Mouse (Mus musculus): ENCODE data around the gene Rasgef1b. TPM values are rescaled to one million over a fixed set of nuclear protein-coding genes. Genes with fewer than 3 reads are reported as not detected.
A peak's percentile ranks its signal among the peaks of the same experiment; 100 is the strongest.

Gene Rasgef1b
- polyA plus RNA-seq (2014; fragmentation: Nextera tagmentation; extraction: Ambion mirVana): 21.5 and 25.5 TPM in 2 replicates

GRCm38 (mm10) chr5:99728649-99729212, at the start of gene Rasgef1b:
Gene Rasgef1b, minus strand, starts transcription at chr5:99729065.
- peak within 1 kb of the TSS; percentile 54 for H3K4me3 ChIP-seq (ENCODE audit: low read depth, low read length)
- peak within 1 kb of the TSS; percentile 99 for H3K4me2 ChIP-seq (ENCODE audit: low read depth, low read length, severe bottlenecking)
- H3K36me3 ChIP-seq (ENCODE audit: control insufficient read depth, insufficient read depth, low read length): no peaks in the 10 kb centered on the region
- DNase-seq (ENCODE audit: low spot score) (peak; percentile 93), ATAC-seq (replicated peaks; ENCODE audit: low FRiP score) (peak; percentile 93)
- H3K27ac ChIP-seq (ENCODE audit: low read depth, low read length): no peak within 1 kb of the TSS
- WGBS: under 1% methylated on average over 38 of the region's 53 CpGs
- H3K4me1 ChIP-seq (replicated peaks; ENCODE audit: control insufficient read depth, insufficient read depth, low read length): peaks cover 9% of the 10 kb centered on the region
- peaks cover 20% of the 10 kb centered on the region for H3K27me3 ChIP-seq (ENCODE audit: control insufficient read depth, insufficient read depth, low read length)
- peak within 1 kb of the TSS; percentile 57 for H3K9ac ChIP-seq (ENCODE audit: low read length)
- H3K9me3 ChIP-seq (ENCODE audit: control insufficient read depth, low read length): no peaks in the 10 kb centered on the region

DNA sequence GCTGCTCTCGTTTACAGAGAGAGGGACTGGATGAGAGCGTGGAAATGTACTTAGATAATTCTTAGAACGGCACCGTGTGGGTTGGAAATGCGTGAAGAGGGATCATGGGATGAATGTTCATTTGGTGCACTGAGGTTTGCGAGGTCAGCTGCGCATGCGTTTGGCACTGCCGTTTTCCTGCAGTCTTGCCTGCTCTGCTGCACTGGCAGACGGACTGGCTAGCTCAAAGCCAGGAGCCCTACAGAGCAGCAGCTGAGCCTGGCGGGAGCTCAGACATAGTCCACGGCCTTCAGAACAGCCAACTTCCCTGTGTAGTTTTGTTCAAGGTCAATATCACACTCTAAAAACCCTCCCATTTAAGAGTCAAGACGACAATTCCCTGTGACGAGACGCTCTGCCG, 46.5 kb upstream of the Rasgef1b start:
- WGBS: 86% methylated on average over 16 of the region's 16 CpGs

DNA sequence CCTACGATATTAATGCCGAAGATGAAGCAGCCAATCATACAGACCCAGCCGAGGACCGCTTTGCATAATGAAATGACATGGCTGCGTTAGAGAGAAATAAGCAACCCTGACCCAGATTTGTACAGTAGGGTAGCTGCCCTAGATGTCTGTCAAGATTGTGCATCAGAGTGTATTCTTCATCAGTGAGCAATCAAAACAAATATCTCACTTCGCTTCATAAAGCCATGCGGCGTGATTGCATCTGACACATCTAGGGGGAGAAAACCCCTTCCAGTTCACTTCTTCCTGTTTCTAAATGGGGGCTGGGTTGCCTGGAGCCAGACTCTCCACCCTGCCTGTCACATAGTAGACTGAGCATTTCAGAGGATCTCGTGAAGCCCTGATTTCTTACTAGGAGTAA, 44.4 kb upstream of the Rasgef1b start:
- Histone ChIP-seq H3K9ac (ENCODE audit: low read length) (no peak overlapping the region), H3K27ac (ENCODE audit: low read depth, low read length) (no peak overlapping the region), H3K36me3 (ENCODE audit: control insufficient read depth, insufficient read depth, low read length) (no peaks in the 10 kb centered on the region), H3K4me1 (replicated peaks; ENCODE audit: control insufficient read depth, insufficient read depth, low read length) (no peaks in the 10 kb centered on the region), H3K27me3 (ENCODE audit: control insufficient read depth, insufficient read depth, low read length) (no peaks in the 10 kb centered on the region), H3K4me3 (ENCODE audit: low read depth, low read length) (no peak overlapping the region), H3K4me2 (ENCODE audit: low read depth, low read length, severe bottlenecking) (no peak overlapping the region), H3K9me3 (ENCODE audit: control insufficient read depth, low read length) (no peaks in the 10 kb centered on the region)
- WGBS: 87% methylated on average over 9 of the region's 9 CpGs
- no peak for ATAC-seq (replicated peaks; ENCODE audit: low FRiP score)
- no peak for DNase-seq (ENCODE audit: low spot score)

More for the DNA sequence above, 46.5 kb upstream of the Rasgef1b start:
- Histone ChIP-seq H3K36me3 (ENCODE audit: control insufficient read depth, insufficient read depth, low read length) (no peaks in the 10 kb centered on the region), H3K9me3 (ENCODE audit: control insufficient read depth, low read length) (no peaks in the 10 kb centered on the region), H3K9ac (ENCODE audit: low read length) (no peak overlapping the region), H3K4me1 (replicated peaks; ENCODE audit: control insufficient read depth, insufficient read depth, low read length) (no peaks in the 10 kb centered on the region), H3K4me3 (ENCODE audit: low read depth, low read length) (no peak overlapping the region), H3K27ac (ENCODE audit: low read depth, low read length) (no peak overlapping the region), H3K4me2 (ENCODE audit: low read depth, low read length, severe bottlenecking) (no peak overlapping the region), H3K27me3 (ENCODE audit: control insufficient read depth, insufficient read depth, low read length) (no peaks in the 10 kb centered on the region)
- ATAC-seq (replicated peaks; ENCODE audit: low FRiP score) (no peak), DNase-seq (ENCODE audit: low spot score) (no peak)

- Histone ChIP-seq H3K36me3 (ENCODE audit: control insufficient read depth, insufficient read depth, low read length) (no peaks in the 10 kb centered on the region), H3K4me2 (ENCODE audit: low read depth, low read length, severe bottlenecking) (no peak overlapping the region), H3K27ac (ENCODE audit: low read depth, low read length) (no peak overlapping the region), H3K4me1 (replicated peaks; ENCODE audit: control insufficient read depth, insufficient read depth, low read length) (peaks cover 2% of the 10 kb centered on the region; the same call in 1 of the 2 replicates), H3K9ac (ENCODE audit: low read length) (no peak overlapping the region), H3K4me3 (ENCODE audit: low read depth, low read length) (no peak overlapping the region), H3K27me3 (ENCODE audit: control insufficient read depth, insufficient read depth, low read length) (no peaks in the 10 kb centered on the region), H3K9me3 (ENCODE audit: control insufficient read depth, low read length) (no peaks in the 10 kb centered on the region)
- ATAC-seq (replicated peaks; ENCODE audit: low FRiP score) (no peak), DNase-seq (ENCODE audit: low spot score) (no peak)
- WGBS: 84% methylated on average over 3 of the region's 3 CpGs
These were observed 35.4 kb upstream of the Rasgef1b start for GRCm38 (mm10) chr5:99764246-99764645.

- H3K27me3 ChIP-seq (ENCODE audit: control insufficient read depth, insufficient read depth, low read length): no peaks in the 10 kb centered on the region
- no peak overlapping the region for H3K4me3 ChIP-seq (ENCODE audit: low read depth, low read length)
- H3K9ac ChIP-seq (ENCODE audit: low read length): no peak overlapping the region
- ATAC-seq (replicated peaks; ENCODE audit: low FRiP score): peak; percentile 95
- no peaks in the 10 kb centered on the region for H3K36me3 ChIP-seq (ENCODE audit: control insufficient read depth, insufficient read depth, low read length)
- 24% methylated on average over 5 of the region's 5 CpGs for WGBS
- no peak overlapping the region for H3K4me2 ChIP-seq (ENCODE audit: low read depth, low read length, severe bottlenecking)
- H3K27ac ChIP-seq (ENCODE audit: low read depth, low read length): peak overlapping the region; percentile 25
- no peaks in the 10 kb centered on the region for H3K9me3 ChIP-seq (ENCODE audit: control insufficient read depth, low read length)
- DNase-seq (ENCODE audit: low spot score): peak; percentile 81
- H3K4me1 ChIP-seq (replicated peaks; ENCODE audit: control insufficient read depth, insufficient read depth, low read length): peaks cover 2% of the 10 kb centered on the region; the same call in 1 of the 2 replicates
These were observed 30.0 kb upstream of the Rasgef1b start for GRCm38 (mm10) chr5:99758859-99759258.

GRCm38 (mm10) chr5:99753843-99754242, 25.0 kb upstream of the Rasgef1b start:
- no peaks in the 10 kb centered on the region for H3K36me3 ChIP-seq (ENCODE audit: control insufficient read depth, insufficient read depth, low read length)
- ATAC-seq (replicated peaks; ENCODE audit: low FRiP score): no peak
- H3K9me3 ChIP-seq (ENCODE audit: control insufficient read depth, low read length): no peaks in the 10 kb centered on the region
- no peak overlapping the region for H3K4me3 ChIP-seq (ENCODE audit: low read depth, low read length)
- H3K4me2 ChIP-seq (ENCODE audit: low read depth, low read length, severe bottlenecking): no peak overlapping the region
- H3K4me1 ChIP-seq (replicated peaks; ENCODE audit: control insufficient read depth, insufficient read depth, low read length): peaks cover 2% of the 10 kb centered on the region; the same call in 1 of the 2 replicates
- 85% methylated on average over 12 of the region's 12 CpGs for WGBS
- H3K27ac ChIP-seq (ENCODE audit: low read depth, low read length): no peak overlapping the region
- H3K27me3 ChIP-seq (ENCODE audit: control insufficient read depth, insufficient read depth, low read length): no peaks in the 10 kb centered on the region
- no peak overlapping the region for H3K9ac ChIP-seq (ENCODE audit: low read length)
- DNase-seq (ENCODE audit: low spot score): no peak

- Histone ChIP-seq H3K4me2 (ENCODE audit: low read depth, low read length, severe bottlenecking) (no peak overlapping the region), H3K4me1 (replicated peaks; ENCODE audit: control insufficient read depth, insufficient read depth, low read length) (0 out of 2 replicates have a peak, but pooled peaks cover 2% of the 10 kb centered on the region), H3K36me3 (ENCODE audit: control insufficient read depth, insufficient read depth, low read length) (no peaks in the 10 kb centered on the region), H3K27ac (ENCODE audit: low read depth, low read length) (no peak overlapping the region), H3K27me3 (ENCODE audit: control insufficient read depth, insufficient read depth, low read length) (no peaks in the 10 kb centered on the region), H3K4me3 (ENCODE audit: low read depth, low read length) (no peak overlapping the region), H3K9me3 (ENCODE audit: control insufficient read depth, low read length) (no peaks in the 10 kb centered on the region), H3K9ac (ENCODE audit: low read length) (no peak overlapping the region)
- ATAC-seq (replicated peaks; ENCODE audit: low FRiP score) (no peak), DNase-seq (ENCODE audit: low spot score) (no peak)
- WGBS: 79% methylated on average over 13 of the region's 13 CpGs
These were observed 24.5 kb upstream of the Rasgef1b start for GRCm38 (mm10) chr5:99753368-99753767.

- Histone ChIP-seq H3K4me1 (replicated peaks; ENCODE audit: control insufficient read depth, insufficient read depth, low read length) (0 out of 2 replicates have a peak, but pooled peaks cover 2% of the 10 kb centered on the region), H3K9me3 (ENCODE audit: control insufficient read depth, low read length) (no peaks in the 10 kb centered on the region), H3K9ac (ENCODE audit: low read length) (no peak overlapping the region), H3K36me3 (ENCODE audit: control insufficient read depth, insufficient read depth, low read length) (no peaks in the 10 kb centered on the region), H3K27ac (ENCODE audit: low read depth, low read length) (no peak overlapping the region), H3K4me3 (ENCODE audit: low read depth, low read length) (no peak overlapping the region), H3K4me2 (ENCODE audit: low read depth, low read length, severe bottlenecking) (no peak overlapping the region), H3K27me3 (ENCODE audit: control insufficient read depth, insufficient read depth, low read length) (no peaks in the 10 kb centered on the region)
- DNase-seq (ENCODE audit: low spot score): no peak
- WGBS: 89% methylated on average over 5 of the region's 5 CpGs
- ATAC-seq (replicated peaks; ENCODE audit: low FRiP score): no peak
These were observed 23.9 kb upstream of the Rasgef1b start for GRCm38 (mm10) chr5:99752670-99753231.

DNA sequence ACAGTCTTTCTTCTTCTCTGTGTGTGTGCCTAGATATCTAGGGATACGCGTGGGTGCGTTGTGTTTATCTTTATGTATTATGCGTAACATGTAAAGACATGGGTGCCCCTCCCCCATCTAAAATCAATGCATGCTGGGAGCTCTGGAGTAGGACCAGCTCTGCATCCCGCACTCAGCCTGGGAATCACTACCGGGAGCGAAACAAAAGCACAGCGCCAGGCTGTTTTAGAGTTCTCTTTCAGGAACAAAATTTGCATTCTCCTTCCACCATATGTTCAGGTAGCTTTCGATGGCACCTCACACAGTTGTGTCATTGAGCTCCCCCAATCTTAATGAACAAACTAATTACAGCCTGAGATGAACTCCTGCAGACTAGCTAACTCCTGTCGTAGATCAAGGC, 19.6 kb upstream of the Rasgef1b start:
- Histone ChIP-seq H3K9me3 (ENCODE audit: control insufficient read depth, low read length) (no peaks in the 10 kb centered on the region), H3K4me1 (replicated peaks; ENCODE audit: control insufficient read depth, insufficient read depth, low read length) (0 out of 2 replicates have a peak, but pooled peaks cover 2% of the 10 kb centered on the region), H3K27me3 (ENCODE audit: control insufficient read depth, insufficient read depth, low read length) (no peaks in the 10 kb centered on the region), H3K4me2 (ENCODE audit: low read depth, low read length, severe bottlenecking) (no peak overlapping the region), H3K27ac (ENCODE audit: low read depth, low read length) (no peak overlapping the region), H3K36me3 (ENCODE audit: control insufficient read depth, insufficient read depth, low read length) (no peaks in the 10 kb centered on the region), H3K4me3 (ENCODE audit: low read depth, low read length) (no peak overlapping the region), H3K9ac (ENCODE audit: low read length) (no peak overlapping the region)
- WGBS: 65% methylated on average over 10 of the region's 10 CpGs
- ATAC-seq (replicated peaks; ENCODE audit: low FRiP score) (no peak; the same call in 1 of the 2 replicates), DNase-seq (ENCODE audit: low spot score) (peak; percentile 29)
